Mouse (Mus musculus) limb, embryonic 11.5 days (tissue): ENCODE results near the gene Rpl41. TPM values are rescaled to one million over a fixed set of nuclear protein-coding genes. Genes with fewer than 3 reads are reported as not detected.
"Not testable (repeated sequence)": the region's sequence is repeated elsewhere in the genome, so short reads cannot be mapped to it uniquely, and the experiment has no call there.

Experiments used
- ATAC-seq: fragments of 200-750 bp; cut with Nextera tagmentation; 2 replicates; pipeline ENCODE4 v1.8.0; 2017; ENCODE audit warnings: low read depth; ENCODE audit not compliant: insufficient number of reproducible peaks, low FRiP score, low TSS enrichment
- DNase-seq: peaks from one replicate; pipeline ENCODE4 v3.0.0-alpha.2; 2015; ENCODE audit warnings: low spot score
- H3K27ac ChIP-seq: fragments of 300-500 bp; sonication (generic); replicated peaks from 2 replicates; pipeline ENCODE4 v1.5.1; 2014; ENCODE audit warnings: low read depth, mild to moderate bottlenecking, low read length
- H3K27me3 ChIP-seq: fragments of 300-500 bp; sonication (generic); 2 replicates; pipeline ENCODE4 v1.6.1; 2014; ENCODE audit warnings: mild to moderate bottlenecking, low read length, mixed read lengths; ENCODE audit not compliant: control insufficient read depth, insufficient read depth
- H3K36me3 ChIP-seq: fragments of 300-500 bp; sonication (generic); 2 replicates; pipeline ENCODE4 v1.6.1; 2014; ENCODE audit warnings: mild to moderate bottlenecking, low read length, moderate library complexity, mixed read lengths; ENCODE audit not compliant: control insufficient read depth, insufficient read depth
- H3K4me1 ChIP-seq: fragments of 300-500 bp; sonication (generic); 2 replicates; pipeline ENCODE4 v1.6.1; 2014; ENCODE audit warnings: low read length, mixed read lengths; ENCODE audit not compliant: control insufficient read depth, insufficient read depth
- H3K4me2 ChIP-seq: fragments of 300-500 bp; sonication (generic); 2 replicates; pipeline ENCODE4 v1.6.1; 2014; ENCODE audit warnings: low read depth, mild to moderate bottlenecking, moderate library complexity; ENCODE audit not compliant: severe bottlenecking
- H3K4me3 ChIP-seq: fragments of 300-500 bp; sonication (generic); 2 replicates; pipeline ENCODE4 v1.5.1; 2014; ENCODE audit warnings: low read depth, low read length
- H3K9ac ChIP-seq: fragments of 300-500 bp; sonication (generic); 2 replicates; pipeline ENCODE4 v1.6.1; 2014; ENCODE audit warnings: mild to moderate bottlenecking, low read length
- H3K9me3 ChIP-seq: fragments of 300-500 bp; sonication (generic); 2 replicates; pipeline ENCODE4 v1.6.1; 2016; ENCODE audit warnings: low read length; ENCODE audit not compliant: control insufficient read depth
- WGBS: fragments of 180-500 bp; shearing (Covaris S2); extraction: QIAGEN DNeasy Blood & Tissue Kit; methylation state at CpG from one replicate; pipeline ENCODE4 v1.1.7; 2014; 5-methylcytosine and 5-hydroxymethylcytosine counted together
- polyA plus RNA-seq: library from polyadenylated mRNA; unstranded; fragments of >200 nt; fragmentation: Nextera tagmentation; extraction: Ambion mirVana; gene quantifications from 2 replicates; pipeline ENCODE4 v1.2.1, GENCODE M21; 2014

Gene Rpl41
- polyA plus RNA-seq, 1 experiment from 2014 or later, result 4,046 TPM

- H3K36me3 ChIP-seq, H3K9ac ChIP-seq, H3K27ac ChIP-seq, H3K27me3 ChIP-seq, H3K4me3 ChIP-seq, H3K9me3 ChIP-seq, ATAC-seq, H3K4me1 ChIP-seq, H3K4me2 ChIP-seq: not testable (repeated sequence)
- 74% methylated on average over 6 of the region's 6 CpGs for WGBS
- peak; percentile 28 for DNase-seq
Observed at GRCm38 (mm10) chr10:128549682-128550057, 565 bp upstream of the Rpl41 start.

GRCm38 (mm10) chr10:128548051-128548791 is 884 bp downstream of the Rpl41 start:
- H3K36me3 ChIP-seq, result peaks cover 17% of the 10 kb centered on the region
- ATAC-seq, H3K27me3 ChIP-seq, H3K9me3 ChIP-seq, H3K4me1 ChIP-seq, DNase-seq: not testable (repeated sequence)
- peak overlapping the region; percentile 69 for H3K4me3 ChIP-seq
- H3K4me2 ChIP-seq, result peak overlapping the region; percentile 80
- H3K9ac ChIP-seq, result peak overlapping the region; percentile 95
- H3K27ac ChIP-seq, result peak overlapping the region; percentile 89
- WGBS, result under 1% methylated on average over 27 of the region's 30 CpGs

GRCm38 (mm10) chr10:128547361-128548032 is 1.6 kb downstream of the Rpl41 start, which contains the start of gene Zc3h10:
Gene Zc3h10, minus strand, starts transcription at chr10:128547774.
- H3K36me3 ChIP-seq, result peaks cover 18% of the 10 kb centered on the region
- H3K4me2 ChIP-seq, result peak within 1 kb of the TSS; percentile 80
- peak within 1 kb of the TSS; percentile 69 for H3K4me3 ChIP-seq
- 0 out of 2 replicates have a peak, but pooled peaks cover 4% of the 10 kb centered on the region for H3K4me1 ChIP-seq
- H3K27ac ChIP-seq, result peak within 1 kb of the TSS; percentile 89
- WGBS, result under 1% methylated on average over 48 of the region's 50 CpGs
- peak within 1 kb of the TSS; percentile 95 for H3K9ac ChIP-seq
- H3K27me3 ChIP-seq, result no peaks in the 10 kb centered on the region
- H3K9me3 ChIP-seq, result no peaks in the 10 kb centered on the region
- ATAC-seq (peak; percentile 89), DNase-seq (peak; percentile 93)

GRCm38 (mm10) chr10:128546787-128547186 is 2.3 kb downstream of the Rpl41 start:
- ATAC-seq (no peak), DNase-seq (no peak)
- peaks cover 20% of the 10 kb centered on the region for H3K36me3 ChIP-seq
- peak overlapping the region; percentile 64; the same call in 1 of the 2 replicates for H3K9ac ChIP-seq
- H3K4me3 ChIP-seq, result peak overlapping the region; percentile 69
- H3K27ac ChIP-seq, result peak overlapping the region; percentile 82
- no peaks in the 10 kb centered on the region for H3K9me3 ChIP-seq
- WGBS, result 27% methylated on average over 7 of the region's 7 CpGs
- peak overlapping the region; percentile 80 for H3K4me2 ChIP-seq
- H3K4me1 ChIP-seq, result 0 out of 2 replicates have a peak, but pooled peaks cover 4% of the 10 kb centered on the region
- H3K27me3 ChIP-seq, result no peaks in the 10 kb centered on the region

GRCm38 (mm10) chr10:128546361-128546760 is 2.7 kb downstream of the Rpl41 start:
- DNase-seq (peak; percentile 31), ATAC-seq (no peak)
- WGBS, result 15% methylated on average over 4 of the region's 4 CpGs
- H3K4me1 ChIP-seq, result 0 out of 2 replicates have a peak, but pooled peaks cover 4% of the 10 kb centered on the region
- H3K4me3 ChIP-seq, result peak overlapping the region; percentile 69
- H3K9ac ChIP-seq, result no peak overlapping the region
- no peaks in the 10 kb centered on the region for H3K9me3 ChIP-seq
- H3K4me2 ChIP-seq, result peak overlapping the region; percentile 80
- H3K36me3 ChIP-seq, result peaks cover 20% of the 10 kb centered on the region
- H3K27me3 ChIP-seq, result no peaks in the 10 kb centered on the region
- no peak overlapping the region for H3K27ac ChIP-seq

- ATAC-seq (no peak), DNase-seq (no peak)
- 88% methylated on average over 3 of the region's 3 CpGs for WGBS
- no peaks in the 10 kb centered on the region for H3K9me3 ChIP-seq
- H3K4me2 ChIP-seq, result no peak overlapping the region
- peaks cover 20% of the 10 kb centered on the region for H3K36me3 ChIP-seq
- no peak overlapping the region for H3K9ac ChIP-seq
- no peak overlapping the region for H3K4me3 ChIP-seq
- H3K4me1 ChIP-seq, result 0 out of 2 replicates have a peak, but pooled peaks cover 4% of the 10 kb centered on the region
- H3K27me3 ChIP-seq, result no peaks in the 10 kb centered on the region
- H3K27ac ChIP-seq, result no peak overlapping the region
Observed at GRCm38 (mm10) chr10:128545570-128545898, 3.6 kb downstream of the Rpl41 start.

- no peak for ATAC-seq
- Histone ChIP-seq H3K27ac (no peak overlapping the region), H3K36me3 (peaks cover 20% of the 10 kb centered on the region)
Observed at GRCm38 (mm10) chr10:128544674-128545569, 4.2 kb downstream of the Rpl41 start.

GRCm38 (mm10) chr10:128544151-128544657 is 4.9 kb downstream of the Rpl41 start:
- Histone ChIP-seq H3K4me2 (no peak overlapping the region), H3K27me3 (no peaks in the 10 kb centered on the region), H3K9ac (no peak overlapping the region), H3K4me3 (no peak overlapping the region), H3K9me3 (no peaks in the 10 kb centered on the region), H3K4me1 (0 out of 2 replicates have a peak, but pooled peaks cover 4% of the 10 kb centered on the region), H3K27ac (no peak overlapping the region), H3K36me3 (peaks cover 20% of the 10 kb centered on the region)
- WGBS, result 98% methylated on average over 15 of the region's 15 CpGs
- DNase-seq (no peak), ATAC-seq (no peak)

More at GRCm38 (mm10) chr10:128544674-128545569, 4.2 kb downstream of the Rpl41 start:
- no peaks in the 10 kb centered on the region for H3K27me3 ChIP-seq
- no peak overlapping the region for H3K9ac ChIP-seq
- WGBS, result 92% methylated on average over 37 of the region's 37 CpGs
- no peak for DNase-seq
- H3K9me3 ChIP-seq, result no peaks in the 10 kb centered on the region
- H3K4me1 ChIP-seq, result 0 out of 2 replicates have a peak, but pooled peaks cover 4% of the 10 kb centered on the region
- H3K4me3 ChIP-seq, result no peak overlapping the region
- no peak overlapping the region for H3K4me2 ChIP-seq
